In genomic region chr1:158480285-158480684, GRCm38 (mm10) we compare ENCODE assay signal across 17 mouse cellular contexts.
"Had no signal": no experiment of that assay in that cellular context is flagged by ENCODE, and none has a peak within 500 bp of the region (broad histone marks: within the 10 kb centered on the region; RNA-seq: fewer than 3 reads in every experiment).

No protein-coding gene starts in this region.

- H3K4me2 ChIP-seq: limb, embryonic 12.5 days; liver, embryonic 13.5 days; lung, embryonic 15.5 days; midbrain, embryonic 11.5 days had no signal

- H3K27ac ChIP-seq: left cerebral cortex, adult 2 months; limb, embryonic 12.5 days; liver, embryonic 13.5 days; lung, embryonic 15.5 days; macrophage had no signal

- H3K4me1 ChIP-seq: limb, embryonic 12.5 days; liver, embryonic 13.5 days; lung, embryonic 15.5 days; megakaryocyte, embryonic 14.5 days had no signal

- H3K4me3 ChIP-seq: left cerebral cortex, adult 2 months; limb, embryonic 12.5 days; liver, embryonic 13.5 days; lung, embryonic 15.5 days; megakaryocyte, embryonic 14.5 days had no signal

- H3K9me3 ChIP-seq: limb, embryonic 12.5 days; liver, embryonic 13.5 days; lung, embryonic 15.5 days had no signal

- DNase-seq: kidney, adult 9 months; kidney, postnatal 14 days; liver; liver, embryonic 13.5 days; liver, postnatal 0 days; lung, postnatal 14 days; right cerebral cortex, postnatal 4 days; spleen, adult 18-20 months; thymus, adult 18-20 months; thymus, postnatal 14 days had no signal

- H3K27me3 ChIP-seq: limb, embryonic 12.5 days; liver, embryonic 13.5 days; lung, embryonic 15.5 days; megakaryocyte, embryonic 14.5 days had no signal

- H3K36me3 ChIP-seq: limb, embryonic 12.5 days; liver, embryonic 13.5 days; lung, embryonic 15.5 days had no signal

- H3K9ac ChIP-seq: limb, embryonic 12.5 days; liver, embryonic 13.5 days; liver, postnatal 0 days; lung, embryonic 15.5 days had no signal

- ATAC-seq: liver, postnatal 0 days; midbrain, embryonic 16.5 days had no signal
